Mouse (Mus musculus) ZHBTc4 (cell line): ENCODE measurements at regions not wholly inside any gene's neighbourhood (a gene's known extent, or its start where the extent isn't known, plus 50 kb on each side); places are given as distances from the start of the nearest gene placed in this dataset.

ENCODE experiments used
- DNase-seq: peaks from one replicate; pipeline ENCODE4 v3.0.0-alpha.2; 2011; ENCODE audit warnings: low read depth, low spot score

- DNase-seq = peak; percentile 55
Observed at GRCm38 (mm10) chr5:106789136-106789535, 92.0 kb upstream of the Zfp644 start.

- DNase-seq = no peak
Observed at GRCm38 (mm10) chr5:106785065-106785464, 88.0 kb upstream of the Zfp644 start.

- no peak for DNase-seq
Observed at GRCm38 (mm10) chr5:106783864-106784609, 87.0 kb upstream of the Zfp644 start.

- DNase-seq = peak; percentile 53
Observed at GRCm38 (mm10) chr5:106780749-106781148, 83.7 kb upstream of the Zfp644 start.

- no peak for DNase-seq
Observed at GRCm38 (mm10) chr5:106778176-106778781, 81.2 kb upstream of the Zfp644 start.

- no peak for DNase-seq
Observed at GRCm38 (mm10) chr5:106775010-106775693, 78.1 kb upstream of the Zfp644 start.

GRCm38 (mm10) chr5:106773201-106773934 is 76.3 kb upstream of the Zfp644 start:
- DNase-seq = peak; percentile 41

- no peak for DNase-seq
Observed at GRCm38 (mm10) chr5:106771029-106771428, 73.9 kb upstream of the Zfp644 start.

GRCm38 (mm10) chr5:106765335-106765734 is 68.2 kb upstream of the Zfp644 start:
- DNase-seq = no peak

- DNase-seq = no peak
Observed at GRCm38 (mm10) chr5:106763283-106763682, 66.2 kb upstream of the Zfp644 start.

- DNase-seq = no peak
Observed at GRCm38 (mm10) chr5:106758036-106758435, 60.9 kb upstream of the Zfp644 start.

GRCm38 (mm10) chr5:106757436-106757835 is 60.3 kb upstream of the Zfp644 start:
- DNase-seq = no peak

GRCm38 (mm10) chr5:106756937-106757371 is 59.9 kb upstream of the Zfp644 start:
- DNase-seq = peak; percentile 68

- peak; percentile 42 for DNase-seq
Observed at GRCm38 (mm10) chr5:106753289-106753688, 56.2 kb upstream of the Zfp644 start.

- no peak for DNase-seq
Observed at GRCm38 (mm10) chr5:106750168-106750567, 53.1 kb upstream of the Zfp644 start.

GRCm38 (mm10) chr5:106748527-106749138 is 51.5 kb upstream of the Zfp644 start:
- DNase-seq = no peak
